Mouse (Mus musculus) liver, postnatal 0 days (tissue): ENCODE data around the gene Fpgs.

ENCODE experiments used
- CTCF ChIP-seq: sonication (generic); IDR thresholded peaks from 2 replicates; pipeline ENCODE4 v1.5.1; 2016; ENCODE audit warnings: antibody characterized with exemption, low read depth
- EP300 ChIP-seq: IDR thresholded peaks from 2 replicates; pipeline ENCODE4 v1.6.1; 2016; ENCODE audit warnings: antibody characterized with exemption, low read depth, mild to moderate bottlenecking

- TF ChIP-seq EP300, result no peak
- no peak for TF ChIP-seq CTCF
Measured at GRCm38 (mm10) chr2:32655394-32655744, 48.6 kb downstream of the Fpgs start.
